Mouse (Mus musculus): ENCODE data around the gene Psmb5. TPM values are rescaled to one million over a fixed set of nuclear protein-coding genes. Genes with fewer than 3 reads are reported as not detected.
"Not testable (repeated sequence)": the region's sequence is repeated elsewhere in the genome, so short reads cannot be mapped to it uniquely, and the experiment has no call there.

Psmb5 gene
- polyA plus RNA-seq, 1 experiment: 257 TPM

GRCm38 (mm10) chr14:54629797-54630196 is 12.0 kb upstream of the Psmb5 start:
- TF ChIP-seq POLR2A (IDR thresholded peaks at IDR 0.05; ENCODE audit: borderline replicate concordance, extremely low read depth, insufficient read depth, insufficient read length, poor library complexity, severe bottlenecking): no peak
- TF ChIP-seq CTCF (IDR thresholded peaks at IDR 0.05; ENCODE audit: borderline replicate concordance, extremely low read depth, insufficient read depth, insufficient read length): no peak
- DNase-seq (ENCODE audit: low read depth): no peak

GRCm38 (mm10) chr14:54628103-54628502 is 10.3 kb upstream of the Psmb5 start:
- no peak for DNase-seq (ENCODE audit: low read depth)
- TF ChIP-seq CTCF (IDR thresholded peaks at IDR 0.05; ENCODE audit: borderline replicate concordance, extremely low read depth, insufficient read depth, insufficient read length) (no peak), POLR2A (IDR thresholded peaks at IDR 0.05; ENCODE audit: borderline replicate concordance, extremely low read depth, insufficient read depth, insufficient read length, poor library complexity, severe bottlenecking) (no peak)

- DNase-seq (ENCODE audit: low read depth): no peak
- no peak for TF ChIP-seq POLR2A (IDR thresholded peaks at IDR 0.05; ENCODE audit: borderline replicate concordance, extremely low read depth, insufficient read depth, insufficient read length, poor library complexity, severe bottlenecking)
- TF ChIP-seq CTCF (IDR thresholded peaks at IDR 0.05; ENCODE audit: borderline replicate concordance, extremely low read depth, insufficient read depth, insufficient read length): no peak
These were observed 7.2 kb upstream of the Psmb5 start for GRCm38 (mm10) chr14:54624976-54625375.

- no peak for DNase-seq (ENCODE audit: low read depth)
- TF ChIP-seq POLR2A (IDR thresholded peaks at IDR 0.05; ENCODE audit: borderline replicate concordance, extremely low read depth, insufficient read depth, insufficient read length, poor library complexity, severe bottlenecking) (no peak), CTCF (IDR thresholded peaks at IDR 0.05; ENCODE audit: borderline replicate concordance, extremely low read depth, insufficient read depth, insufficient read length) (no peak)
These were observed 5.5 kb upstream of the Psmb5 start for GRCm38 (mm10) chr14:54623334-54623733.

GRCm38 (mm10) chr14:54621133-54621532 is 3.3 kb upstream of the Psmb5 start, which contains the start of gene Psmb11:
TSS of gene Psmb11 (plus strand) at chr14:54621433.
- TF ChIP-seq CTCF (IDR thresholded peaks at IDR 0.05; ENCODE audit: borderline replicate concordance, extremely low read depth, insufficient read depth, insufficient read length) (no peak), POLR2A (IDR thresholded peaks at IDR 0.05; ENCODE audit: borderline replicate concordance, extremely low read depth, insufficient read depth, insufficient read length, poor library complexity, severe bottlenecking) (no peak)
- no peak for DNase-seq (ENCODE audit: low read depth)

- no peak for TF ChIP-seq POLR2A (IDR thresholded peaks at IDR 0.05; ENCODE audit: borderline replicate concordance, extremely low read depth, insufficient read depth, insufficient read length, poor library complexity, severe bottlenecking)
- TF ChIP-seq CTCF (IDR thresholded peaks at IDR 0.05; ENCODE audit: borderline replicate concordance, extremely low read depth, insufficient read depth, insufficient read length): peak; percentile 6; the same call in 1 of the 2 replicates
- peak; percentile 43 for DNase-seq (ENCODE audit: low read depth)
These were observed 498 bp downstream of the Psmb5 start for GRCm38 (mm10) chr14:54617152-54617896.

- no peak for TF ChIP-seq POLR2A (IDR thresholded peaks at IDR 0.05; ENCODE audit: borderline replicate concordance, extremely low read depth, insufficient read depth, insufficient read length, poor library complexity, severe bottlenecking)
- TF ChIP-seq CTCF (IDR thresholded peaks at IDR 0.05; ENCODE audit: borderline replicate concordance, extremely low read depth, insufficient read depth, insufficient read length): no peak
- no peak for DNase-seq (ENCODE audit: low read depth)
These were observed 1.5 kb downstream of the Psmb5 start for GRCm38 (mm10) chr14:54616226-54616825.

- not testable (repeated sequence) for DNase-seq (ENCODE audit: low read depth)
These were observed 3.7 kb downstream of the Psmb5 start for GRCm38 (mm10) chr14:54614130-54614529.

GRCm38 (mm10) chr14:54610648-54611047 is 7.2 kb downstream of the Psmb5 start:
- DNase-seq (ENCODE audit: low read depth): no peak
- no peak for TF ChIP-seq CTCF (IDR thresholded peaks at IDR 0.05; ENCODE audit: borderline replicate concordance, extremely low read depth, insufficient read depth, insufficient read length)
- TF ChIP-seq POLR2A (IDR thresholded peaks at IDR 0.05; ENCODE audit: borderline replicate concordance, extremely low read depth, insufficient read depth, insufficient read length, poor library complexity, severe bottlenecking): no peak

GRCm38 (mm10) chr14:54609962-54610361 is 7.9 kb downstream of the Psmb5 start:
- TF ChIP-seq CTCF (IDR thresholded peaks at IDR 0.05; ENCODE audit: borderline replicate concordance, extremely low read depth, insufficient read depth, insufficient read length): peak; percentile 52; the same call in 1 of the 2 replicates
- TF ChIP-seq POLR2A (IDR thresholded peaks at IDR 0.05; ENCODE audit: borderline replicate concordance, extremely low read depth, insufficient read depth, insufficient read length, poor library complexity, severe bottlenecking): no peak
- DNase-seq (ENCODE audit: low read depth): peak; percentile 46

GRCm38 (mm10) chr14:54609245-54609644 is 8.6 kb downstream of the Psmb5 start:
- no peak for DNase-seq (ENCODE audit: low read depth)
- no peak for TF ChIP-seq CTCF (IDR thresholded peaks at IDR 0.05; ENCODE audit: borderline replicate concordance, extremely low read depth, insufficient read depth, insufficient read length)
- no peak for TF ChIP-seq POLR2A (IDR thresholded peaks at IDR 0.05; ENCODE audit: borderline replicate concordance, extremely low read depth, insufficient read depth, insufficient read length, poor library complexity, severe bottlenecking)

- no peak for DNase-seq (ENCODE audit: low read depth)
- TF ChIP-seq POLR2A (IDR thresholded peaks at IDR 0.05; ENCODE audit: borderline replicate concordance, extremely low read depth, insufficient read depth, insufficient read length, poor library complexity, severe bottlenecking) (no peak), CTCF (IDR thresholded peaks at IDR 0.05; ENCODE audit: borderline replicate concordance, extremely low read depth, insufficient read depth, insufficient read length) (no peak)
These were observed 10.6 kb downstream of the Psmb5 start for GRCm38 (mm10) chr14:54607226-54607625.
